Mouse (Mus musculus): Measurements from ENCODE around the gene Olfr1226.
"Not testable (repeated sequence)": the region's sequence is repeated elsewhere in the genome, so short reads cannot be mapped to it uniquely, and the experiment has no call there.

Olfr1226 gene

GRCm38 (mm10) chr2:89199948-89200347 lies at the start of gene Olfr1226:
Gene Olfr1226 (minus strand): TSS chr2:89200048.
- DNase-seq, result no peak

GRCm38 (mm10) chr2:89196325-89196982 lies 3.4 kb downstream of the Olfr1226 start:
- no peak for DNase-seq

GRCm38 (mm10) chr2:89174569-89174968 lies 25.3 kb downstream of the Olfr1226 start, which contains the start of gene Olfr1225:
Gene Olfr1225 (minus strand): TSS chr2:89174669.
- no peak for DNase-seq

DNA sequence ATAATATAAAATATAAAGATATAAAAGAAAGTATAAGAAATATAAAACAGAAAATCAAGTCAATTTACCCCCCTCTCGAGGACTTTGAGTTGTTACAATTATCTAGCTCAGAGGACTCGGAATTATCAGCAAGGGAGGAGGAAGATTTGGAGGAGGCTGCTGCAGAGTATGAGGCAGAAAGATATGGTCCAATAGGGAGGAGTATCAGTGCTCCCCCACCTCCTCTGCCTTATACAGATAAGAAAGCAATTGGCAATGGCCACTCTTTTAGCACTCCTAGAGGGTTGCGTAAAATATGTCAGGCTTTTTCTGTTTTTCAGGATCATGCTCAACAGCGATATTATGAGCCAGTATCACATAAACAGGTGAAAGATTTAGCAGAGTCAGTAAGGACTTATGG lies 35.1 kb downstream of the Olfr1226 start:
- DNase-seq, result not testable (repeated sequence)

DNA sequence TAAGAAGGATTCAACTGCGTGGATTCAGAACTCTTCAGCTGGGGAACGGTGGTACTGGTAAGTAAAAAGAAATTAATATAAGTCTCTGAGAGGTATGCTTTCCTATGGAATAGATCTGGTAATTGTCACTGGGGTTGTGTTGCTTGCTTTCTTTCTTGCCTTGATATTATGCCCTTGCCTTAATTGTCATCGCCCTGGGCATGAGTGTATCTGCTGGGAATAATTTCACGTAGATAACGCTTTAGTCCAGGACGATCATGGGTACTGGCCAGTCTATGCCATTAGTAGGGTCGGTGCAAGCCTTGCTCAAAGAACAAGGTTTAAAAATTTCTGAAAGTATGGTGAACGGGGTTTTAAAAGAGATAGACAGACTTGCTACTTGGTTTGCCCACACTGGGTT lies 35.9 kb downstream of the Olfr1226 start, which contains the start of gene Olfr1224-ps1:
Gene Olfr1224-ps1, minus strand, starts transcription at position 101 of the 400 bp plus-strand sequence.
- not testable (repeated sequence) for DNase-seq

DNA sequence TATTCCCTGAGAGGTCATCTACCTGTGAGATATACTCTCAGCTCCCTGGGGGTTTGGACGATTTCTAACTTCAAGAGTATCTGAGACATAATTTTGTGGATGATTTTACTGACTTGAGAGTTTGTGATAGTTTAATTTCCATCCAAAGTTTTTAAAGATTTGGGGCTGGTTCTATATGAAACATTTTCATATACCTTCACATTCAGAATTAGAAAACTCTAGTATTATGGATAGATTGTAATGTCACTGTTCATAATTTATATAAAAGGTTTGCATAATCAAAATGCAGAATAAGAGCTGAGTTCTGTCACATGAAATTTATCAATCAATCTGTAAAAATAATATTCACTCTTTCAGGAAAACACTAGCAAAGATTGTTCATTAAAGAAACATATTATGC lies 48.4 kb downstream of the Olfr1226 start, which contains the start of gene Olfr1223:
Gene Olfr1223, minus strand, starts transcription at position 101 of the 400 bp plus-strand sequence.
- no peak for DNase-seq

Measured in layer of hippocampus, adult 9-11 months (tissue).